Mouse (Mus musculus): Measurements from ENCODE around the gene Csad.

Csad gene

GRCm38 (mm10) chr15:102204674-102205505 lies at the start of gene Csad:
Gene Csad, minus strand, starts transcription at chr15:102204724.
- DNase-seq (ENCODE audit: low spot score in 2 of 2), result no peak

- no peak for DNase-seq (ENCODE audit: low spot score in 2 of 2)
These were observed 46.0 kb upstream of the Csad start for GRCm38 (mm10) chr15:102250521-102250920.

- no peak for DNase-seq (ENCODE audit: low spot score in 2 of 2)
These were observed 45.4 kb upstream of the Csad start for GRCm38 (mm10) chr15:102249967-102250366.

GRCm38 (mm10) chr15:102249251-102249691 lies 44.7 kb upstream of the Csad start:
- DNase-seq (ENCODE audit: low spot score in 2 of 2), result peak in 1 of 2 experiments; percentile 21

GRCm38 (mm10) chr15:102248812-102249191 lies 44.3 kb upstream of the Csad start:
- DNase-seq (ENCODE audit: low spot score in 2 of 2), result no peak

- DNase-seq (ENCODE audit: low spot score in 2 of 2), result no peak
These were observed 43.7 kb upstream of the Csad start for GRCm38 (mm10) chr15:102248131-102248811.

GRCm38 (mm10) chr15:102247252-102248130 lies 43.0 kb upstream of the Csad start:
- DNase-seq (ENCODE audit: low spot score in 2 of 2), result peak; percentile 28 to 35

- DNase-seq (ENCODE audit: low spot score in 2 of 2), result peak; percentile 85 to 91
These were observed 42.3 kb upstream of the Csad start for GRCm38 (mm10) chr15:102246866-102247251.

- DNase-seq (ENCODE audit: low spot score in 2 of 2), result peak; percentile 61 to 81
These were observed 41.6 kb upstream of the Csad start for GRCm38 (mm10) chr15:102245891-102246741.

- DNase-seq (ENCODE audit: low spot score in 2 of 2), result no peak
These were observed 40.9 kb upstream of the Csad start for GRCm38 (mm10) chr15:102245461-102245881.

- DNase-seq (ENCODE audit: low spot score in 2 of 2), result no peak
These were observed 40.0 kb upstream of the Csad start for GRCm38 (mm10) chr15:102244306-102245191.

- no peak for DNase-seq (ENCODE audit: low spot score in 2 of 2)
These were observed 39.0 kb upstream of the Csad start for GRCm38 (mm10) chr15:102243229-102244190.

GRCm38 (mm10) chr15:102242404-102243228 lies 38.1 kb upstream of the Csad start:
- no peak for DNase-seq (ENCODE audit: low spot score in 2 of 2)

GRCm38 (mm10) chr15:102240607-102241006 lies 36.1 kb upstream of the Csad start:
- no peak for DNase-seq (ENCODE audit: low spot score in 2 of 2)

GRCm38 (mm10) chr15:102239851-102240250 lies 35.3 kb upstream of the Csad start:
- DNase-seq (ENCODE audit: low spot score in 2 of 2), result no peak

GRCm38 (mm10) chr15:102239260-102239590 lies 34.7 kb upstream of the Csad start:
- peak; percentile 74 to 76 for DNase-seq (ENCODE audit: low spot score in 2 of 2)

GRCm38 (mm10) chr15:102238543-102239259 lies 34.2 kb upstream of the Csad start:
- DNase-seq (ENCODE audit: low spot score in 2 of 2), result no peak

Measured in frontal cortex, postnatal 36 days (tissue).